In the genomic region with DNA sequence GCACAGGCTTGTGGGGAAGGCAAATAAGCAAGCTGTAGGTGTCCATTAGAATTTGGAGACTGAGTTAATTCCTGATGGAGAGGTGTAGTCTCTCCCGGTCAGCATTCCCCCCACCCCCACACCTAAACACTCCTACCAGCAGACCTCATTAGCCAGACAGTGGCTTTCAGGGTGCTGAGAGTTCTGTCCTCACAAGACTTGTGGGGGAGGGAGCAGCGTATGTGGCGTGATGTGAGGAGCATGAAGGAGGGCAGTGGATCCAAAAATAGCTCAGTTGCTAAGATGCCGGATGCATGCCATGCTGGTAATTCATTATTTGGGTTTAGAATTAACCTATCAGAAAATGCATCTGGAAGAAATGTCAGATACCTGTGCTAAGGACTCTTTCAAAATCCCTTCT, we compare ENCODE assay signal across 18 mouse cellular contexts.
DNase-seq lines count a peak whose midpoint lies in the region; ATAC-seq and TF ChIP-seq lines count a peak whose summit lies in the region.
"Had no signal": no experiment of that assay in that cellular context is flagged by ENCODE, and none has a peak within 500 bp of the region (broad histone marks: within the 10 kb centered on the region; RNA-seq: fewer than 3 reads in every experiment).

No protein-coding gene starts in this region.

- no peak for TF ChIP-seq CTCF in layer of hippocampus, adult 2 months (conservative IDR thresholded peaks at IDR 0.05)
- no peak for TF ChIP-seq CTCF in brain, embryonic 14.5 days (IDR thresholded peaks at IDR 0.05; ENCODE audit: borderline replicate concordance, extremely low read depth, insufficient read depth, insufficient read length)

- peak overlapping the region; percentile 61; the same call in 1 of the 2 replicates for H3K27ac ChIP-seq in layer of hippocampus, adult 2 months
- peak overlapping the region; percentile 43; the same call in 1 of the 2 replicates for H3K27ac ChIP-seq in heart, embryonic 10.5 days
- H3K27ac ChIP-seq: forebrain, embryonic 12.5 days; hindbrain, embryonic 12.5 days; limb, embryonic 12.5 days; liver, embryonic 14.5 days; midbrain, embryonic 13.5 days; neural tube, embryonic 12.5 days; stomach, postnatal 0 days had no signal

- peaks cover 31% of the 10 kb centered on the region for H3K4me1 ChIP-seq in heart, embryonic 10.5 days
- H3K4me1 ChIP-seq: hindbrain, embryonic 12.5 days; limb, embryonic 12.5 days had no signal

- intact Hi-C loops in heart, postnatal 10 days (cut with DNase I), result no loop called here

- TF ChIP-seq POLR2A in brain, embryonic 14.5 days (IDR thresholded peaks at IDR 0.05; ENCODE audit: borderline replicate concordance, extremely low read depth, insufficient read depth, insufficient read length, poor library complexity, severe bottlenecking), result no peak

- ATAC-seq in monocyte, adult 5-6 weeks (replicated peaks; ENCODE audit: insufficient number of reproducible peaks, low FRiP score, low TSS enrichment, poor library complexity, severe bottlenecking), result no peak
- no peak for ATAC-seq in granulocyte monocyte progenitor cell, adult 5-6 weeks (replicated peaks; ENCODE audit: poor library complexity, severe bottlenecking)
- ATAC-seq: CD4-positive, CD25-positive, alpha-beta regulatory T cell, adult 4 months; midbrain, embryonic 13.5 days had no signal

- H3K27me3 ChIP-seq in heart, embryonic 10.5 days (ENCODE audit: insufficient read depth, poor library complexity, severe bottlenecking), result no peaks in the 10 kb centered on the region
- H3K27me3 ChIP-seq: hindbrain, embryonic 12.5 days; limb, embryonic 12.5 days; midbrain, embryonic 13.5 days; neural tube, embryonic 12.5 days had no signal

- no peak for DNase-seq in layer of hippocampus, adult 2 months (ENCODE audit: low spot score in 2 of 2)
- no peak for DNase-seq in layer of hippocampus, postnatal 10 days (ENCODE audit: low spot score in 2 of 2)
- DNase-seq in brain, embryonic 14.5 days (ENCODE audit: low read depth), result peak; percentile 38
- DNase-seq in heart, embryonic 10.5 days (ENCODE audit: low spot score), result peak; percentile 76
- DNase-seq in heart, postnatal 10 days, result peak; percentile 23 to 45
- DNase-seq: cerebellum, adult 11-12 months; gastrocnemius, postnatal 25 days; right cerebral cortex, postnatal 25 days had no signal

- H3K4me3 ChIP-seq in layer of hippocampus, adult 2 months, result no peak overlapping the region
- no peak overlapping the region for H3K4me3 ChIP-seq in heart, embryonic 10.5 days
- H3K4me3 ChIP-seq: forebrain, embryonic 12.5 days; hindbrain, embryonic 12.5 days; limb, embryonic 12.5 days; midbrain, embryonic 13.5 days; neural tube, embryonic 12.5 days had no signal

- H3K36me3 ChIP-seq in heart, embryonic 10.5 days, result no peaks in the 10 kb centered on the region
- H3K36me3 ChIP-seq: forebrain, embryonic 12.5 days; hindbrain, embryonic 12.5 days; limb, embryonic 12.5 days; midbrain, embryonic 13.5 days; neural tube, embryonic 12.5 days had no signal

- 20% methylated on average over 4 of the region's 4 CpGs for WGBS in heart, embryonic 10.5 days

- H3K9me3 ChIP-seq in heart, embryonic 10.5 days, result no peaks in the 10 kb centered on the region
- H3K9me3 ChIP-seq: forebrain, embryonic 12.5 days; hindbrain, embryonic 12.5 days; limb, embryonic 12.5 days; midbrain, embryonic 13.5 days; neural tube, embryonic 12.5 days had no signal

Comparison
In these comparisons a context has a peak if more than half of its experiments do, and no peak if none do; other contexts are left out.
1. DNase-seq: peak in brain, embryonic 14.5 days (single experiment), heart, embryonic 10.5 days (single experiment) and heart, postnatal 10 days (2 of 2); none in layer of hippocampus, adult 2 months (0 of 2) and layer of hippocampus, postnatal 10 days (0 of 2).